Mouse (Mus musculus) hindbrain, embryonic 13.5 days (tissue): ENCODE results near the gene Plxna1. TPM values are rescaled to one million over a fixed set of nuclear protein-coding genes. Genes with fewer than 3 reads are reported as not detected.
A peak's percentile ranks its signal among the peaks of the same experiment; 100 is the strongest.

Experiments
- ATAC-seq: fragments of 200-750 bp; cut with Nextera tagmentation; 2 replicates; pipeline ENCODE4 v1.8.0; 2017; ENCODE audit warnings: moderate TSS enrichment; ENCODE audit not compliant: low FRiP score
- H3K27ac ChIP-seq: fragments of 300-500 bp; sonication (generic); 2 replicates; pipeline ENCODE4 v1.5.1; 2015; ENCODE audit warnings: inconsistent platforms, mild to moderate bottlenecking, moderate library complexity
- H3K27me3 ChIP-seq: fragments of 300-500 bp; sonication (generic); 2 replicates; pipeline ENCODE4 v1.6.1; 2015; ENCODE audit warnings: mild to moderate bottlenecking, inconsistent platforms
- H3K36me3 ChIP-seq: fragments of 300-500 bp; sonication (generic); 2 replicates; pipeline ENCODE4 v1.6.1; 2015; ENCODE audit warnings: mild to moderate bottlenecking, inconsistent platforms
- H3K4me1 ChIP-seq: fragments of 300-500 bp; sonication (generic); replicated peaks from 2 replicates; pipeline ENCODE4 v1.6.1; 2015; ENCODE audit warnings: inconsistent platforms
- H3K4me2 ChIP-seq: fragments of 300-500 bp; sonication (generic); 2 replicates; pipeline ENCODE4 v1.6.1; 2015; ENCODE audit warnings: inconsistent platforms, mild to moderate bottlenecking, moderate library complexity
- H3K4me3 ChIP-seq: fragments of 300-500 bp; sonication (generic); 2 replicates; pipeline ENCODE4 v1.5.1; 2015; ENCODE audit warnings: mild to moderate bottlenecking, inconsistent platforms
- H3K9ac ChIP-seq: fragments of 300-500 bp; sonication (generic); 2 replicates; pipeline ENCODE4 v1.6.1; 2015; ENCODE audit warnings: mild to moderate bottlenecking, inconsistent platforms
- H3K9me3 ChIP-seq: fragments of 300-500 bp; sonication (generic); 2 replicates; pipeline ENCODE4 v1.6.1; 2016; ENCODE audit warnings: inconsistent platforms
- WGBS: fragments of 180-500 bp; shearing (Covaris S2); methylation state at CpG from one replicate; pipeline ENCODE4 v1.1.7; 2015; 5-methylcytosine and 5-hydroxymethylcytosine counted together
- polyA plus RNA-seq: library from polyadenylated mRNA; unstranded; fragments of >200 nt; fragmentation: Nextera tagmentation; extraction: Ambion mirVana; gene quantifications from 2 replicates; pipeline ENCODE4 v1.2.1, GENCODE M21; 2015

Gene Plxna1
- 44.9 and 45.3 TPM in 2 replicates for polyA plus RNA-seq

- peak; percentile 77 for ATAC-seq
- under 1% methylated on average over 73 of the region's 110 CpGs for WGBS
- H3K9me3 ChIP-seq, result no peaks in the 10 kb centered on the region
Measured at GRCm38 (mm10) chr6:89362281-89363106, at the start of gene Plxna1. Gene Plxna1 (minus strand): TSS chr6:89362620.

GRCm38 (mm10) chr6:89409041-89409440 is 46.6 kb upstream of the Plxna1 start:
- H3K4me3 ChIP-seq, result no peak overlapping the region
- peaks cover 12% of the 10 kb centered on the region for H3K4me1 ChIP-seq
- ATAC-seq, result no peak
- WGBS, result 93% methylated on average over 1 of the region's 1 CpGs
- no peaks in the 10 kb centered on the region for H3K27me3 ChIP-seq
- no peak overlapping the region for H3K4me2 ChIP-seq
- no peak overlapping the region for H3K27ac ChIP-seq
- no peaks in the 10 kb centered on the region for H3K36me3 ChIP-seq
- H3K9me3 ChIP-seq, result no peaks in the 10 kb centered on the region
- no peak overlapping the region for H3K9ac ChIP-seq

More at GRCm38 (mm10) chr6:89362281-89363106, at the start of gene Plxna1:
- Histone ChIP-seq H3K4me2 (peak within 1 kb of the TSS; percentile 93), H3K36me3 (no peaks in the 10 kb centered on the region), H3K4me3 (peak within 1 kb of the TSS; percentile 98), H3K9ac (peak within 1 kb of the TSS; percentile 100), H3K4me1 (peaks cover 46% of the 10 kb centered on the region), H3K27ac (peak within 1 kb of the TSS; percentile 91), H3K27me3 (peaks cover 14% of the 10 kb centered on the region; the same call in 1 of the 2 replicates)

- H3K36me3 ChIP-seq, result no peaks in the 10 kb centered on the region
Measured at GRCm38 (mm10) chr6:89408259-89408658, 45.8 kb upstream of the Plxna1 start.

GRCm38 (mm10) chr6:89407247-89407889 is 44.9 kb upstream of the Plxna1 start:
- WGBS, result 65% methylated on average over 3 of the region's 3 CpGs
- Histone ChIP-seq H3K9me3 (no peaks in the 10 kb centered on the region), H3K4me1 (peaks cover 20% of the 10 kb centered on the region), H3K27ac (peak overlapping the region; percentile 62; the same call in 1 of the 2 replicates), H3K9ac (no peak overlapping the region), H3K36me3 (no peaks in the 10 kb centered on the region), H3K4me2 (no peak overlapping the region), H3K27me3 (no peaks in the 10 kb centered on the region), H3K4me3 (no peak overlapping the region)
- ATAC-seq, result no peak

More at GRCm38 (mm10) chr6:89408259-89408658, 45.8 kb upstream of the Plxna1 start:
- Histone ChIP-seq H3K4me3 (no peak overlapping the region), H3K27ac (no peak overlapping the region), H3K9me3 (no peaks in the 10 kb centered on the region), H3K9ac (no peak overlapping the region), H3K4me1 (peaks cover 20% of the 10 kb centered on the region), H3K4me2 (no peak overlapping the region), H3K27me3 (no peaks in the 10 kb centered on the region)
- WGBS, result 90% methylated on average over 5 of the region's 5 CpGs
- ATAC-seq, result no peak

GRCm38 (mm10) chr6:89404964-89405363 is 42.5 kb upstream of the Plxna1 start:
- no peak overlapping the region for H3K4me2 ChIP-seq
- no peak overlapping the region for H3K4me3 ChIP-seq
- 94% methylated on average over 2 of the region's 2 CpGs for WGBS
- no peaks in the 10 kb centered on the region for H3K36me3 ChIP-seq
- H3K9me3 ChIP-seq, result no peaks in the 10 kb centered on the region
- H3K27ac ChIP-seq, result no peak overlapping the region
- peaks cover 20% of the 10 kb centered on the region for H3K4me1 ChIP-seq
- H3K27me3 ChIP-seq, result no peaks in the 10 kb centered on the region
- no peak overlapping the region for H3K9ac ChIP-seq
- ATAC-seq, result no peak

GRCm38 (mm10) chr6:89403257-89404225 is 41.1 kb upstream of the Plxna1 start:
- H3K4me1 ChIP-seq, result peaks cover 20% of the 10 kb centered on the region
- H3K27me3 ChIP-seq, result no peaks in the 10 kb centered on the region
- H3K36me3 ChIP-seq, result no peaks in the 10 kb centered on the region
- no peak overlapping the region for H3K4me2 ChIP-seq
- H3K9ac ChIP-seq, result no peak overlapping the region
- H3K9me3 ChIP-seq, result no peaks in the 10 kb centered on the region
- 77% methylated on average over 2 of the region's 2 CpGs for WGBS
- H3K27ac ChIP-seq, result no peak overlapping the region
- no peak for ATAC-seq
- H3K4me3 ChIP-seq, result no peak overlapping the region

GRCm38 (mm10) chr6:89402406-89402805 is 40.0 kb upstream of the Plxna1 start:
- H3K9ac ChIP-seq, result no peak overlapping the region
- ATAC-seq, result no peak
- WGBS, result 72% methylated on average over 2 of the region's 2 CpGs

GRCm38 (mm10) chr6:89399564-89399963 is 37.1 kb upstream of the Plxna1 start:
- no peaks in the 10 kb centered on the region for H3K9me3 ChIP-seq
- no peak overlapping the region for H3K27ac ChIP-seq
- H3K36me3 ChIP-seq, result no peaks in the 10 kb centered on the region
- H3K27me3 ChIP-seq, result no peaks in the 10 kb centered on the region
- H3K4me1 ChIP-seq, result peaks cover 8% of the 10 kb centered on the region
- no peak overlapping the region for H3K4me3 ChIP-seq
- ATAC-seq, result no peak
- no peak overlapping the region for H3K9ac ChIP-seq
- no peak overlapping the region for H3K4me2 ChIP-seq
- 84% methylated on average over 1 of the region's 1 CpGs for WGBS

More at GRCm38 (mm10) chr6:89402406-89402805, 40.0 kb upstream of the Plxna1 start:
- Histone ChIP-seq H3K27ac (no peak overlapping the region), H3K4me3 (no peak overlapping the region), H3K4me2 (no peak overlapping the region), H3K9me3 (no peaks in the 10 kb centered on the region), H3K36me3 (no peaks in the 10 kb centered on the region), H3K4me1 (peaks cover 15% of the 10 kb centered on the region), H3K27me3 (no peaks in the 10 kb centered on the region)

- 84% methylated on average over 4 of the region's 4 CpGs for WGBS
- H3K9me3 ChIP-seq, result no peaks in the 10 kb centered on the region
- no peak overlapping the region for H3K4me3 ChIP-seq
- no peak overlapping the region for H3K4me2 ChIP-seq
- no peak for ATAC-seq
- no peak overlapping the region for H3K9ac ChIP-seq
- no peak overlapping the region for H3K27ac ChIP-seq
- H3K27me3 ChIP-seq, result no peaks in the 10 kb centered on the region
- H3K4me1 ChIP-seq, result no peaks in the 10 kb centered on the region
- H3K36me3 ChIP-seq, result no peaks in the 10 kb centered on the region
Measured at GRCm38 (mm10) chr6:89397919-89398318, 35.5 kb upstream of the Plxna1 start.

- H3K27ac ChIP-seq, result no peak overlapping the region
- no peaks in the 10 kb centered on the region for H3K36me3 ChIP-seq
- no peak overlapping the region for H3K4me2 ChIP-seq
- no peaks in the 10 kb centered on the region for H3K27me3 ChIP-seq
- peaks cover 10% of the 10 kb centered on the region for H3K4me1 ChIP-seq
- no peak overlapping the region for H3K9ac ChIP-seq
- 88% methylated on average over 2 of the region's 2 CpGs for WGBS
- no peak overlapping the region for H3K4me3 ChIP-seq
- H3K9me3 ChIP-seq, result no peaks in the 10 kb centered on the region
- no peak for ATAC-seq
Measured at GRCm38 (mm10) chr6:89393820-89394219, 31.4 kb upstream of the Plxna1 start.

GRCm38 (mm10) chr6:89392213-89392612 is 29.8 kb upstream of the Plxna1 start:
- 95% methylated on average over 2 of the region's 2 CpGs for WGBS
- H3K4me1 ChIP-seq, result peaks cover 10% of the 10 kb centered on the region

GRCm38 (mm10) chr6:89389771-89390170 is 27.4 kb upstream of the Plxna1 start:
- Histone ChIP-seq H3K4me1 (peaks cover 10% of the 10 kb centered on the region), H3K27me3 (no peaks in the 10 kb centered on the region), H3K4me3 (no peak overlapping the region), H3K27ac (peak overlapping the region; percentile 48), H3K4me2 (no peak overlapping the region), H3K36me3 (no peaks in the 10 kb centered on the region), H3K9me3 (no peaks in the 10 kb centered on the region), H3K9ac (no peak overlapping the region)
- ATAC-seq, result peak; percentile 81
- WGBS, result 39% methylated on average over 7 of the region's 7 CpGs

More at GRCm38 (mm10) chr6:89392213-89392612, 29.8 kb upstream of the Plxna1 start:
- H3K4me3 ChIP-seq, result no peak overlapping the region
- H3K36me3 ChIP-seq, result no peaks in the 10 kb centered on the region
- no peak overlapping the region for H3K4me2 ChIP-seq
- no peak overlapping the region for H3K27ac ChIP-seq
- H3K9ac ChIP-seq, result no peak overlapping the region
- no peaks in the 10 kb centered on the region for H3K27me3 ChIP-seq
- no peaks in the 10 kb centered on the region for H3K9me3 ChIP-seq
- no peak for ATAC-seq
